Mouse (Mus musculus): ENCODE data around the gene Tnnt2. TPM values are rescaled to one million over a fixed set of nuclear protein-coding genes. Genes with fewer than 3 reads are reported as not detected.

The Tnnt2 gene
- total RNA-seq, 1 experiment from 2014 or later = not detected

DNA sequence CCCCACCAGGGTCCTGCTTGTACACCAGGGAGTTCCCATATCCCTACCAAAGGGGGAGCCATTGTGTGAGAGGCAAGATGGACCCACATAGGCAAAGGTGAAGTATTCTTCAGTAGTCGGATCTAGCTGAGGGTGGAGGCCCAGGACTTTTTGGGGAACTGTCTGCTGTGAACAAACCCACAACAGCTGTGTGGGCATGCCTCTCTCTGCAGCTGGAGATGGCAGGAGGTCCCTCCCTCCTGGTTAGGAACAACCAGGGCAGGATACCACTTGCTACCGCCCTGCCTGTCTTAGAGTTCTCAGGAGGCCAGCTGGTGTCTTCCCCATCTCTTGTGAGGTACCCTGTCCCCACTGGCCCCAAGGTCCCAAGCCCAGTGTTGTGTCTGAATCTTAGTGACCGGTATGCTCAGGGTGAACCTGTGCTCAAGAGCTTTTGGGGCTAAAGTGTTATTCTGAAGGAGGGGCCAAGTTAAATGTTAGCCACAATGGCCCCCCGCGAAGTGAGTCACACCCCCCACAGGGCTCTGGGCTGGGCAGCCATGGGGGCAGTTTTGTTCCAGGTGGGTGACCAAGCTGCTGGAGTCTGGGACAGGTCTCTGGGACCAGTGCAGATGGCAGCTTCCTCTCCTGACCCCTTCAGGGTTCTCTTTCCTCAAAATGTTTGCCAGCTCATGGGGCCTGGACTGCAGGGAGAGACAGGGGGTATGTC is 22.3 kb upstream of the Tnnt2 start:
- no peak for ATAC-seq (ENCODE audit: extremely low read depth, insufficient number of reproducible peaks, low FRiP score, poor library complexity, severe bottlenecking)

DNA sequence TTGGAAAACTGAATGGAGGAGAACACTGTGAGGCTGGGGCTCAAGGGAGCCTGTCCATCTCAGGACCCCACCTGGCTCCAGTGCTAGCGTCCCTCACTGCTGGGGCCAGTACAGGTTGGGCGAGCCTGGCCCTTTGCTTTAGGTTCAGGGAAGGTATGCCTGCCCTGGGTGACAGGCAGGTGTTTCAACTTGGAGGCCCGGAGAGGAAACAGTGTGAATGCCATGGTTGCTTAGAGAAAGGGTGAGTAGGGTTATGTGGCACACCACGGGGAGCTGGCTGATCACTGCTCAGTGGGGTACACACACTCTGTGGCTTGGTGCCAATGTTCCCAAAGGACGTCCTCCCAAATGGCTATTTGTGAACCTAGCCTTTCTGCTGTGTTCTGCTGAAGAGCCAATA is 21.6 kb upstream of the Tnnt2 start:
- ATAC-seq (ENCODE audit: extremely low read depth, insufficient number of reproducible peaks, low FRiP score, poor library complexity, severe bottlenecking) = no peak

DNA sequence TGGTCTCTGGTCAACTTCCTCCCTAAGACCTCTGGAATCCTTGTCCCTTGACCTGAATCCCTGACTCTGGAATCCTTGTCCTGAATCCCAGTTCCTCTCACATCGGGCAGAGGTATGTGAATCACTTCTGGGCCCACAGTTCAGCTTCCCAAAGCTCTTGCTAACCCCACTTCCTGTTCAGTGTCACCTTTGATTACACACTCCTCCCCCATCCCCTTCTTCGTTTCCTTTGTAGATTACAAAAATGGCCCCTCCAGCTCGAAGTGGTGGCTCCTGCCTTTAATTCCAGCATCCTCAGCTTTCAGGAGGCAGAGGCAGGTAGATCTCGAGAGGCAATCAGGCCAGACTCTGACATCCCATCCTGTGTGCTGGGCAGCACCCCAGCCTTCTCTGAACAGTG is 18.6 kb upstream of the Tnnt2 start:
- no peak for ATAC-seq (ENCODE audit: extremely low read depth, insufficient number of reproducible peaks, low FRiP score, poor library complexity, severe bottlenecking)

GRCm38 (mm10) chr1:135818481-135819086 is 17.6 kb upstream of the Tnnt2 start, which contains the start of gene Lad1:
TSS of gene Lad1 (plus strand) at chr1:135818598.
- no peak for ATAC-seq (ENCODE audit: extremely low read depth, insufficient number of reproducible peaks, low FRiP score, poor library complexity, severe bottlenecking)

DNA sequence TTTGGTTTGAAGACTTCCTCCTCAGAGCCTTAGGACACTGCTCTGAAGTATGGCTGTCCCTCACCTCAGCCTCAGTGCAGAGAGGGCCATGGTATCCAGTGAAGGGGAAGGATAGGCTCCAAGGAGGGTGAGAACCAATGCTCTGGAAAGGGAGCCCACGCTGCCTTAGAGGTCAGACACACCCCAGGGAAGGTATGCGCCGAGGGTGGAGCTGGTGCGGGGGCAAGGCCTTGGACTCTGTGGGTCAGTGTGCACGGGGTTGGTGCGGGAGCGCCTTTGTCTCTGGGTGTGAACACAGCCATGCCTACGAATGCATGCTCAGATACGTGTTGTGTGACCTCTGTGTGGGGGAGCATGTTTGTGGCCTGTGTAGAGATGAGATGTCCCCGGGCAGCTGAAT is 16.1 kb upstream of the Tnnt2 start:
- ATAC-seq (ENCODE audit: extremely low read depth, insufficient number of reproducible peaks, low FRiP score, poor library complexity, severe bottlenecking) = no peak

- no peak for ATAC-seq (ENCODE audit: extremely low read depth, insufficient number of reproducible peaks, low FRiP score, poor library complexity, severe bottlenecking)
Measured at GRCm38 (mm10) chr1:135820736-135821364, 15.3 kb upstream of the Tnnt2 start.

- no peak for ATAC-seq (ENCODE audit: extremely low read depth, insufficient number of reproducible peaks, low FRiP score, poor library complexity, severe bottlenecking)
Measured at GRCm38 (mm10) chr1:135821780-135822179, 14.4 kb upstream of the Tnnt2 start.

- no peak for ATAC-seq (ENCODE audit: extremely low read depth, insufficient number of reproducible peaks, low FRiP score, poor library complexity, severe bottlenecking)
Measured at GRCm38 (mm10) chr1:135828918-135829317, 7.2 kb upstream of the Tnnt2 start.

- ATAC-seq (ENCODE audit: extremely low read depth, insufficient number of reproducible peaks, low FRiP score, poor library complexity, severe bottlenecking) = no peak
Measured at GRCm38 (mm10) chr1:135834206-135834859, 1.8 kb upstream of the Tnnt2 start.

DNA sequence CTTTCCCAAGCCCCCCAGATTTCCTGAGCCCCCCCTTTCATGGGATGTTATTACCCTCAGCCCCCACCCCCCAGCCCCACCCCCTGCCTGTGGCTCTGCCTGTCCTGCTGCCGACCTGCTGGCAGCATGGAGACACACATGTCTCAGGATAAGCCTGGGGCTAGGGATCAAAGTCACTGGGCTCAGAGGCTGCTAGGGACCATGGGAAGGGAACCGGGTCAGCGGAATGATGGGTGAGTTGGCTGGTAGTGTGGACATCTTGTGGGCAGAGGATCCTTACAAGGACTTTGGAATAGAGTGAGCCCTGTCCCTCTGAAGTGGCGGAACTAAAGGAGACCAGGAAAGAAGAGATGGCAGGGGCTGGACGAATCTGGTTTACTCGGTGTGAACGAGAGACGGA is 1.2 kb upstream of the Tnnt2 start:
- no peak for ATAC-seq (ENCODE audit: extremely low read depth, insufficient number of reproducible peaks, low FRiP score, poor library complexity, severe bottlenecking)

GRCm38 (mm10) chr1:135838626-135839025 is 2.5 kb downstream of the Tnnt2 start:
- ATAC-seq (ENCODE audit: extremely low read depth, insufficient number of reproducible peaks, low FRiP score, poor library complexity, severe bottlenecking) = no peak

DNA sequence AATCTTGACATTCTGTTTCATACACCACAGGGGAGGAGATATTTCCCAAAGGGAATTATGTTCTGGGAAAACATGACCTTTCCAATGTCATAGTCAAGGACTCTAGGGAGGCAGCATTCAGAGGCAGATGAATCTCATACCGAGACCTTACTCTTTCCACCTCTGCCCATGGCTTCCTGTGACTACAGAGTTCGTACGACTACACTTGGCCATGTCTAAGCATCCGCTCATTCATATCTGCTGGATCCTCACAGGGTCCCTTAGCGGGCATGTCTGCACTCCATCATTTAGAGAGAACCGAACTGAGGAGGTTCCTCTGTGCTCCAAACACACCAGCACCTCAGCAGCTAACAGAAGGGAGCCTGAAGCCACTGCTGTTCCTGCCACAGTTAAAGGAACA is 2.9 kb downstream of the Tnnt2 start:
- no peak for ATAC-seq (ENCODE audit: extremely low read depth, insufficient number of reproducible peaks, low FRiP score, poor library complexity, severe bottlenecking)

DNA sequence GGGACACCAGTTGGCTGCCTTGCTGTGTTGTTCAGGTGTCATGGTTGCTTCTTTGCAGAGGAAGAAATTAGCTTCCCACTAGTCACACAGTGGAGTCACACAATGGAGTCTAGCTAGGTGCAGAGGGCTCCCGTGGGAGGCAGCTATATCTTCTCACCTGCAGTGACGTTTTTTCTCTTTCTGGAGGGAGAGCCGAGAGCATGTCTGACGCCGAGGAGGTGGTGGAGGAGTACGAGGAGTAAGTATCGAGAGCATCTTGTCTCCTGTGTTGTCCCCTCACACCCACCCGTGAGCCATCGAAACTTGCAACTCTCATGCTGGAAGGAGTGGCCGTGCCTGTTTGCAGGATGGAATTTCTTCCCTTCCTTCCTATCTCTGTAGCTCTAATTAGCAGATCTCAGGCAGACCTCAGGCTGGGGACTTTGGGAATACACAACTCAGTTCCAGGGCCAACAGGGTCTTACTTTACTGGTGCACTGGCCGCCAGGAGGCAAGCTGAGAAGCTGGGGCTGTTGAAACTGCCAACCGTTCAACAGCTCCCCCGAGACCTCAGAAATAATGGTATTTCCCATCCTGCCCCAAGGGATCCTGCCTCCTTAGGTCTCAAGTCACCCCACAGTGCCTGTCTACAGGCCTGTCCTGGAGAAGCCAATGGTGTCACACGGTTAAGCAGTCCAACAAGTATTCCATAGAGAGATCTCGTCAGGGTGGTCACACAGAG is 4.7 kb downstream of the Tnnt2 start:
- ATAC-seq (ENCODE audit: extremely low read depth, insufficient number of reproducible peaks, low FRiP score, poor library complexity, severe bottlenecking) = no peak

GRCm38 (mm10) chr1:135843519-135844262 is 7.5 kb downstream of the Tnnt2 start:
- no peak for ATAC-seq (ENCODE audit: extremely low read depth, insufficient number of reproducible peaks, low FRiP score, poor library complexity, severe bottlenecking)

DNA sequence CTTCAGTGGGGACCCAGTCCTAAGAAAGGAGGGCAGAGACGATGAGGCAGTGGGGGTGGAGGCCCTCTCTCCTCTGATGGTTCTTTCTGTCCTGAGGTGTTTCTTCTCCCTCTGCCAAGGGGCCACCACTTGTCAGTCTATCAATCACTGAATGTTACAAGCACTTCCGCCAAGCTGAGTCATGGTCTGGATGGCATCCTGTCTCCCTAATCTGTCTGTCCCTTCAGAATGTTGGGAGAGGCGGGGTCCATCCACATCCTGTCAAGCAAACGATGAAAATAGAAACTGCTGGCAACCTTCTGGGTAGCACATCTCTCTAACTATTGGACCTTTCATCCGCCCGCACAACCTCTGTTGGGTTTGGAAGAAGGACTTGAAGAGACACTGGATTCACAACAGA is 8.3 kb downstream of the Tnnt2 start:
- no peak for ATAC-seq (ENCODE audit: extremely low read depth, insufficient number of reproducible peaks, low FRiP score, poor library complexity, severe bottlenecking)

DNA sequence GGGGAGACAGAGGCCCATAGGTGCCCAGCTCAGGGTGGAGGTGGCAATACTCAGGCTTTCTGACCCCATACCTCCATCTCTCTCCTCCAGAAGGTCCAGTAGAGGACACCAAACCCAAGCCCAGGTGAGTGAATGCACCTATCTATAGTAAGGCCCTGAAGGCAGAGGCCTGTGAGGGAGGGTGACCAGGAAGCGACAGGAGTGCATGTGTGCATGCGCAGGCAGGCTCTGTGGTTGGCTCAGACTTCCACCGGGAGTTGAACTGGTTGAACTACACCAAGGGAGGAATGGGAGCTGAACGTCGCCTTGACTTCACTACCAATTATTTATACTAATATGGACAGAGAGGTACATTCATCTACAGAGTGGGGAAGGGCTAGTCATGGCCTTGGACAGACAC is 10.5 kb downstream of the Tnnt2 start:
- no peak for ATAC-seq (ENCODE audit: extremely low read depth, insufficient number of reproducible peaks, low FRiP score, poor library complexity, severe bottlenecking)

DNA sequence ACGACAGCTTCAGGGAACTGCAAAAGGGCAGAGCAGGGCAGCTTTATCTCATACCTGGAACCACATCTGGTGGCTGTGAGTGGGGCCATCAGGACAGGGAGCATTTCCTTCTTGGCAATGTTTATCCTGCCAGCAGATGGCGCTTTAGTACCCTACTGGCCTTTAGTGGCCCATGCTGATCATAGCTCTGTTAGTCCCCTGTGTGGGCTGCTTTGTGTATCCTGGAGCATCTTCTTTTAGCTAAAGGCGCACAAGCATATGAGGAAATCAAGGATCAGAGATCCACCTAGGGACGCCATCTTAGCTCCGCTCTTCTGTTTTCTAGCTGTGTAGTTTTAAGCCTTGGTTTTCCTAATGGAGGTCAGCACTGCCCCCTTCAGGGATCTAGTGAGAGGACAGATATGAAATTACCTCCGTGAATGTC is 11.0 kb downstream of the Tnnt2 start:
- ATAC-seq (ENCODE audit: extremely low read depth, insufficient number of reproducible peaks, low FRiP score, poor library complexity, severe bottlenecking) = 0 out of 2 replicates have a peak, but pooled peaks have one; percentile 23

DNA sequence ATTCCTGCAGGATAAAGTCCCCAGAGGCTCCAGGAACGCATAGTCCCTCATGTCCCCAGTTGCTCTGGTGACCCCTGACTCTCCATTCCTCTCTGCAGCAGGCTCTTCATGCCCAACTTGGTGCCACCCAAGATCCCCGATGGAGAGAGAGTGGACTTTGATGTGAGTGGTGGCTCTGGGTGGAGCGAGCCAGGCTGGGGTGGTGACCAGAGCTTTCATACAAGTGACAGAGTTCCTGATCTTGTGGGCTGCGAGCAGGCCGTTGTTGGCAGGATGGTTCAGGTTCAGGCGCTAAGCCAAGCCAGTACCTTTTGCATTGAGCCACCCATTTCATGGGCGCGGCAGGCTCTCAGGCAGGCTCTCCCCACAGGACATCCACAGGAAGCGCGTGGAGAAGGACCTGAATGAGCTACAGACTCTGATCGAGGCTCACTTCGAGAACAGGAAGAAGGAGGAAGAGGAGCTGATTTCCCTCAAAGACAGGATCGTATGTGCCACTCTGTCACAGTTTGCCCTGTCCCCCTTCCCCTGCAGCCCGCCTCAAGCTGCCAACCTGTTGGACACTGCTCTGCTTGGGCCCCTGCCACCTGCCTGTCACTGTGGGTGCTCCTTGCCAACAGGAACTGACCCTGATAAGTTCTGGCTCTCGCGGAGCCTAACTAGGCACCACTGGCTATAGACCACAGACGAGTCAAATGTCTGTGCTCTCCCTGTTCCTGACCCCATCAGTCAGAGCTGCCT is 11.6 kb downstream of the Tnnt2 start:
- no peak for ATAC-seq (ENCODE audit: extremely low read depth, insufficient number of reproducible peaks, low FRiP score, poor library complexity, severe bottlenecking)
